Mouse (Mus musculus): ENCODE measurements around the gene Cend1. TPM values are rescaled to one million over a fixed set of nuclear protein-coding genes. Genes with fewer than 3 reads are reported as not detected.

Gene Cend1
- total and polyA plus RNA-seq, 2 experiments from 2014 or later, result 0.27 to 1.8 TPM

DNA sequence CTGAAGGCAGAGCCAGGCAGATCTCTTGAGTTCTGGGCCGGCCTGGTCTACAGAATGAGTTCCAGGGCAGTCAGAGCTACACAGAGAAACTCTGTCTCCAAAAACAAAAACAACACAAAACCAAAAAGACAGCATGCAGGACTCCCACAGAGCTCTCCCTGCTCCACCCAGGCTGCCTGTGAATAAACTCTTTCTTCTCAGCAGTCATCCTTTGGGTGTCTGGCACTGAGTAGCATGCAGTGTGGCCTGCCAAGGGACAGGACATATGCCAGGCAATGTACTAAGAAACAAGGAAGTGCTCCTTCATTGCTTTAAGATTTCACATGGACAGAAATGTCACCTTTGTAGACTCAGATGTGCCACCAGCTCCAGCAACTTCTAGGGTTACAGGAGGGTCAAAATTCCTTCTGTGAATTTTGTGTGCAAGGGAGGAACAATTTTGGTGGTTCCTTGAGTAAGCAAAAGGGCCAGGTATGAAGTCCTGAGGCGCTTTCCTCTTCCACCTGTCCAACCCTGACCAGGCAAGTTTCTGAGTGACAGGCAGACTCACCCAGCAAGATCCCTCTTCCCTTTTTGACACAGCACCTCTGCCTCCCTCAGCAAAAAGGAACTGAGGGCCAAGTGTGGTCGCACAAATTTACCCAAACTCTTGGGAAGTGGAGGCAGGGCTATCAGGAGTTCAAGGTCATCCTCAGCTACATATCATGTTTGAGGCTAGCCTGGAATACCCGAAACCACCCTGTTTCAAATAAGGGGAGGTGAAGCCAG, 48.0 kb downstream of the Cend1 start:
- Histone ChIP-seq H3K27ac (ENCODE audit: low read depth) (no peak overlapping the region), H3K4me2 (ENCODE audit: low read depth, low read length) (no peak overlapping the region), H3K4me3 (ENCODE audit: low read depth, low read length) (no peak overlapping the region), H3K36me3 (replicated peaks; ENCODE audit: control insufficient read depth, insufficient read depth, low read length) (no peaks in the 10 kb centered on the region), H3K27me3 (ENCODE audit: control insufficient read depth, insufficient read depth, low read length) (no peaks in the 10 kb centered on the region), H3K9me3 (replicated peaks; ENCODE audit: control insufficient read depth, low read length) (no peaks in the 10 kb centered on the region), H3K9ac (replicated peaks; ENCODE audit: low read depth, low read length) (no peak overlapping the region), H3K4me1 (ENCODE audit: control insufficient read depth, insufficient read depth) (no peaks in the 10 kb centered on the region)
- WGBS, result 63% methylated on average over 4 of the region's 4 CpGs
- TF ChIP-seq EP300 (IDR thresholded peaks at IDR 0.05; ENCODE audit: low read depth) (no peak), CTCF (IDR thresholded peaks at IDR 0.05; ENCODE audit: low read depth) (no peak)
- no peak for ATAC-seq (ENCODE audit: insufficient read depth, low read depth)
- no peak for DNase-seq (ENCODE audit: low spot score)

DNA sequence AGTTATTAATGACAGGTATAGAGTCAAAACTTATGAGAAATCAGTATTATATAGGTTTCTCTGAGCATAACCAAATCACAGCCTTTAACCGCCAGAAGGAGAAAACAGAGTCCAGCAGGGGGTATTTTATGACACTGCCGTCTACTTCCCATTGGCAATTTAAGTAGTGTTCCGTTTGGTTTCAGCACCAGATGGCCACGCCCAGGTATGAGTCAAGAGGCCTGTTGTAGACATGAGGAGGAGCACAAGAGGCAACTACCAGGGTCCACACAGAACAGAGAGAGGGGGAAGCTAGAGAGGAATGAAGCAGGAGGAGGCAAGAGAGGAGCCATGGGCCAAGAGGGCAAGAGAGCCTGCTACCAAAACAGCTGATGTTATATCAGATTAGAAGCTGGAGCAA, 49.7 kb downstream of the Cend1 start:
- Histone ChIP-seq H3K27me3 (ENCODE audit: control insufficient read depth, insufficient read depth, low read length) (no peaks in the 10 kb centered on the region), H3K36me3 (replicated peaks; ENCODE audit: control insufficient read depth, insufficient read depth, low read length) (no peaks in the 10 kb centered on the region), H3K4me1 (ENCODE audit: control insufficient read depth, insufficient read depth) (no peaks in the 10 kb centered on the region), H3K4me2 (ENCODE audit: low read depth, low read length) (no peak overlapping the region), H3K27ac (ENCODE audit: low read depth) (no peak overlapping the region), H3K4me3 (ENCODE audit: low read depth, low read length) (no peak overlapping the region), H3K9ac (replicated peaks; ENCODE audit: low read depth, low read length) (no peak overlapping the region), H3K9me3 (replicated peaks; ENCODE audit: control insufficient read depth, low read length) (no peaks in the 10 kb centered on the region)
- DNase-seq (ENCODE audit: low spot score) (no peak), ATAC-seq (ENCODE audit: insufficient read depth, low read depth) (no peak)
- TF ChIP-seq EP300 (IDR thresholded peaks at IDR 0.05; ENCODE audit: low read depth) (no peak), CTCF (IDR thresholded peaks at IDR 0.05; ENCODE audit: low read depth) (no peak)
- WGBS, result 55% methylated on average over 4 of the region's 4 CpGs

Other genes with a start within 250 kb of the Cend1 start
- gene Hras, start 235.5 kb downstream of the Cend1 start, total RNA-seq (2014; rRNA removed; ENCODE audit: low replicate concordance), result 72.2 and 74.9 TPM in 2 replicates
- gene Hras, start 235.5 kb downstream of the Cend1 start, polyA plus RNA-seq (2015; fragmentation: Nextera tagmentation; extraction: Ambion mirVana), result 73.5 and 78.9 TPM in 2 replicates
- 1.1 and 5.6 TPM in 2 replicates for gene Lrrc56, start 235.3 kb downstream of the Cend1 start, total RNA-seq (2014; rRNA removed; ENCODE audit: low replicate concordance)
- 2.9 TPM in 2 replicates for gene Lrrc56, start 235.3 kb downstream of the Cend1 start, polyA plus RNA-seq (2015; fragmentation: Nextera tagmentation; extraction: Ambion mirVana)
- 0.12 TPM in 1 of 2 replicates, not detected in the other for gene Lmntd2, start 215.4 kb downstream of the Cend1 start, total RNA-seq (2014; rRNA removed; ENCODE audit: low replicate concordance)
- 0.07 and 0.15 TPM in 2 replicates for gene Lmntd2, start 215.4 kb downstream of the Cend1 start, polyA plus RNA-seq (2015; fragmentation: Nextera tagmentation; extraction: Ambion mirVana)
- gene Rassf7, start 213.6 kb downstream of the Cend1 start, total RNA-seq (2014; rRNA removed; ENCODE audit: low replicate concordance), result 6.7 and 43.2 TPM in 2 replicates
- gene Rassf7, start 213.6 kb downstream of the Cend1 start, polyA plus RNA-seq (2015; fragmentation: Nextera tagmentation; extraction: Ambion mirVana), result 5.8 and 7.1 TPM in 2 replicates
- gene Phrf1, start 200.7 kb downstream of the Cend1 start, total RNA-seq (2014; rRNA removed; ENCODE audit: low replicate concordance), result 28.9 and 31.9 TPM in 2 replicates
- gene Phrf1, start 200.7 kb downstream of the Cend1 start, polyA plus RNA-seq (2015; fragmentation: Nextera tagmentation; extraction: Ambion mirVana), result 17.4 and 20.4 TPM in 2 replicates
- 10.0 and 18.8 TPM in 2 replicates for gene Irf7, start 163.0 kb downstream of the Cend1 start, total RNA-seq (2014; rRNA removed; ENCODE audit: low replicate concordance)
- 6.2 and 7.5 TPM in 2 replicates for gene Irf7, start 163.0 kb downstream of the Cend1 start, polyA plus RNA-seq (2015; fragmentation: Nextera tagmentation; extraction: Ambion mirVana)
- not detected in 2 replicates for gene Cdhr5, start 152.7 kb downstream of the Cend1 start, total RNA-seq (2014; rRNA removed; ENCODE audit: low replicate concordance)
- gene Cdhr5, start 152.7 kb downstream of the Cend1 start, polyA plus RNA-seq (2015; fragmentation: Nextera tagmentation; extraction: Ambion mirVana), result not detected in 2 replicates
- not detected in 2 replicates for gene Sct, start 150.4 kb downstream of the Cend1 start, total RNA-seq (2014; rRNA removed; ENCODE audit: low replicate concordance)
- 1.0 and 1.6 TPM in 2 replicates for gene Sct, start 150.4 kb downstream of the Cend1 start, polyA plus RNA-seq (2015; fragmentation: Nextera tagmentation; extraction: Ambion mirVana)
- gene Drd4, start 137.5 kb downstream of the Cend1 start, total RNA-seq (2014; rRNA removed; ENCODE audit: low replicate concordance), result not detected in 2 replicates
- 0.07 TPM in 1 of 2 replicates, not detected in the other for gene Drd4, start 137.5 kb downstream of the Cend1 start, polyA plus RNA-seq (2015; fragmentation: Nextera tagmentation; extraction: Ambion mirVana)
- 26.4 and 30.6 TPM in 2 replicates for gene Deaf1, start 101.8 kb downstream of the Cend1 start, total RNA-seq (2014; rRNA removed; ENCODE audit: low replicate concordance)
- 21.2 and 22.0 TPM in 2 replicates for gene Deaf1, start 101.8 kb downstream of the Cend1 start, polyA plus RNA-seq (2015; fragmentation: Nextera tagmentation; extraction: Ambion mirVana)
- gene Tmem80, start 101.8 kb downstream of the Cend1 start, total RNA-seq (2014; rRNA removed; ENCODE audit: low replicate concordance), result 23.6 and 33.0 TPM in 2 replicates
- gene Tmem80, start 101.8 kb downstream of the Cend1 start, polyA plus RNA-seq (2015; fragmentation: Nextera tagmentation; extraction: Ambion mirVana), result 29.8 and 29.9 TPM in 2 replicates
- 2.7 and 8.9 TPM in 2 replicates for gene Eps8l2, start 90.6 kb downstream of the Cend1 start, total RNA-seq (2014; rRNA removed; ENCODE audit: low replicate concordance)
- gene Eps8l2, start 90.6 kb downstream of the Cend1 start, polyA plus RNA-seq (2015; fragmentation: Nextera tagmentation; extraction: Ambion mirVana), result 0.67 and 0.69 TPM in 2 replicates
- gene Taldo1, start 37.3 kb downstream of the Cend1 start, total RNA-seq (2014; rRNA removed; ENCODE audit: low replicate concordance), result 151 and 173 TPM in 2 replicates
- gene Taldo1, start 37.3 kb downstream of the Cend1 start, polyA plus RNA-seq (2015; fragmentation: Nextera tagmentation; extraction: Ambion mirVana), result 225 and 238 TPM in 2 replicates
- 29.4 and 32.7 TPM in 2 replicates for gene Gatd1, start 15.4 kb downstream of the Cend1 start, total RNA-seq (2014; rRNA removed; ENCODE audit: low replicate concordance)
- 19.9 and 24.2 TPM in 2 replicates for gene Gatd1, start 15.4 kb downstream of the Cend1 start, polyA plus RNA-seq (2015; fragmentation: Nextera tagmentation; extraction: Ambion mirVana)
- 9.7 and 17.7 TPM in 2 replicates for gene Slc25a22, start 8.4 kb upstream of the Cend1 start, total RNA-seq (2014; rRNA removed; ENCODE audit: low replicate concordance)
- 11.8 and 13.1 TPM in 2 replicates for gene Slc25a22, start 8.4 kb upstream of the Cend1 start, polyA plus RNA-seq (2015; fragmentation: Nextera tagmentation; extraction: Ambion mirVana)
- gene Pidd1, start 14.5 kb upstream of the Cend1 start, total RNA-seq (2014; rRNA removed; ENCODE audit: low replicate concordance), result 0.15 and 2.0 TPM in 2 replicates
- gene Pidd1, start 14.5 kb upstream of the Cend1 start, polyA plus RNA-seq (2015; fragmentation: Nextera tagmentation; extraction: Ambion mirVana), result 1.7 and 2.3 TPM in 2 replicates
- gene Rplp2, start 17.9 kb upstream of the Cend1 start, total RNA-seq (2014; rRNA removed; ENCODE audit: low replicate concordance), result 302 and 309 TPM in 2 replicates
- 880 and 926 TPM in 2 replicates for gene Rplp2, start 17.9 kb upstream of the Cend1 start, polyA plus RNA-seq (2015; fragmentation: Nextera tagmentation; extraction: Ambion mirVana)
- 47.9 and 63.8 TPM in 2 replicates for gene Pnpla2, start 25.7 kb upstream of the Cend1 start, total RNA-seq (2014; rRNA removed; ENCODE audit: low replicate concordance)
- 157 and 159 TPM in 2 replicates for gene Pnpla2, start 25.7 kb upstream of the Cend1 start, polyA plus RNA-seq (2015; fragmentation: Nextera tagmentation; extraction: Ambion mirVana)
- gene Cracr2b, start 31.6 kb upstream of the Cend1 start, total RNA-seq (2014; rRNA removed; ENCODE audit: low replicate concordance), result 6.2 and 134 TPM in 2 replicates
- gene Cracr2b, start 31.6 kb upstream of the Cend1 start, polyA plus RNA-seq (2015; fragmentation: Nextera tagmentation; extraction: Ambion mirVana), result 23.9 and 24.2 TPM in 2 replicates
- 288 and 323 TPM in 2 replicates for gene Cd151, start 37.9 kb upstream of the Cend1 start, total RNA-seq (2014; rRNA removed; ENCODE audit: low replicate concordance)
- 37.8 and 39.7 TPM in 2 replicates for gene Cd151, start 37.9 kb upstream of the Cend1 start, polyA plus RNA-seq (2015; fragmentation: Nextera tagmentation; extraction: Ambion mirVana)
- gene Polr2l, start 45.6 kb upstream of the Cend1 start, total RNA-seq (2014; rRNA removed; ENCODE audit: low replicate concordance), result 17.4 and 32.3 TPM in 2 replicates
- gene Polr2l, start 45.6 kb upstream of the Cend1 start, polyA plus RNA-seq (2015; fragmentation: Nextera tagmentation; extraction: Ambion mirVana), result 77.6 and 81.3 TPM in 2 replicates
- 84.2 and 87.8 TPM in 2 replicates for gene Tspan4, start 45.7 kb upstream of the Cend1 start, total RNA-seq (2014; rRNA removed; ENCODE audit: low replicate concordance)
- 72.2 and 72.3 TPM in 2 replicates for gene Tspan4, start 45.7 kb upstream of the Cend1 start, polyA plus RNA-seq (2015; fragmentation: Nextera tagmentation; extraction: Ambion mirVana)
- 12.5 and 23.5 TPM in 2 replicates for gene Chid1, start 110.4 kb upstream of the Cend1 start, total RNA-seq (2014; rRNA removed; ENCODE audit: low replicate concordance)
- 17.7 and 20.3 TPM in 2 replicates for gene Chid1, start 110.4 kb upstream of the Cend1 start, polyA plus RNA-seq (2015; fragmentation: Nextera tagmentation; extraction: Ambion mirVana)
- 60.4 and 63.3 TPM in 2 replicates for gene Ap2a2, start 132.7 kb upstream of the Cend1 start, total RNA-seq (2014; rRNA removed; ENCODE audit: low replicate concordance)
- gene Ap2a2, start 132.7 kb upstream of the Cend1 start, polyA plus RNA-seq (2015; fragmentation: Nextera tagmentation; extraction: Ambion mirVana), result 28.7 and 30.6 TPM in 2 replicates
- not detected in 2 replicates for gene Muc6, start 225.8 kb upstream of the Cend1 start, total RNA-seq (2014; rRNA removed; ENCODE audit: low replicate concordance)
- 0.03 and 0.04 TPM in 2 replicates for gene Muc6, start 225.8 kb upstream of the Cend1 start, polyA plus RNA-seq (2015; fragmentation: Nextera tagmentation; extraction: Ambion mirVana)